In the genomic region with DNA sequence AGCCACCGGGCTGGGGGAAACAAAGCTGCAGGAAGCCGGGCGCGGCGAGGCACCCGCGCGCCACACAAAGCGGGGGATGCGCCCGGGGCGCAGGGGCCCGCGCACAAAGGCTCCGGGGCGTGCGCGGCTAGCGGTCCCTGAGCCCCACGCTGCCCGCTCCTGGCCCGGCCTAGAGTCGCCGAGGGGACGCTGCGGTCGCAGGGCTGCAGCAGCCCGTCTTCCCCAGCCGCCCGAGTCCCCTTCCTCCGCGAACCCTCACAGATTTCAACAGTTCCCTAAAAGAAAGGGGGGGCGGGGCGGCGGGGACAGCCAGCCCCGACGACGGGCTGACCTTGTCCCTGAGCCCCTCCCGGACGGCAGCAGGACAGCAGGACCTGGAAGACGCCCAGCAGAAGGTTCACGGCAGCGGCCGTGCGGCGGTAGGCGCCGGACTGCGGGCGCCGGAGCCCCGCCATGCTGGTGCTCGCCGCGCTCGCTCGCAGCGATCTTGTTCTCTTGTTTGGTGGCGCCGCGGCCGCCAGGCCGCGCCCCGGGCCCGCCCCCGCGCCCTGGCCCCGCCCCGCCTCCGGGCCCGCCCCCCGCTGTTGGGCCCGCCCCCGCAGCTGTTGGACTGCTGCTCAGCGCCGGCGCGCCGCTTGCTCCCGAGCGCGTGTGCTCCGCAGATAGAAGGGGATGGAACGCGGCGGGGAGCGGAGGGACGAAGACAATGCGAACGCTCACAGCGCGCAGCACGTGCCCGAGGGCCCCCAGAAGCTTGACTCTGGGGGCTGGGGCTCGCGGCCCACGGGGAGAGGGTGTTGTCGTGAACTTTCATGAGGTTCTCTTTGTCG, we compare ENCODE assay signal across 8 mouse cellular contexts. TPM values are rescaled to one million over a fixed set of nuclear protein-coding genes. Genes with fewer than 3 reads are reported as not detected.
A peak's percentile ranks its signal among the peaks of the same experiment; 100 is the strongest.
DNase-seq lines count a peak whose midpoint lies in the region; ATAC-seq lines count a peak whose summit lies in the region.

A gene (minus strand): TSS at position 530 of the 830 bp plus-strand sequence.

- H3K27me3 ChIP-seq in hindbrain, embryonic 14.5 days (ENCODE audit: control insufficient read depth, insufficient read depth, low read length), result no peaks in the 10 kb centered on the region

- WGBS in hindbrain, embryonic 14.5 days, result 0% methylated on average over 90 of the region's 100 CpGs

- H3K4me1 ChIP-seq in hindbrain, embryonic 14.5 days (replicated peaks; ENCODE audit: control insufficient read depth, insufficient read depth, low read length), result peaks cover 42% of the 10 kb centered on the region

- H3K4me3 ChIP-seq in hindbrain, embryonic 14.5 days (replicated peaks; ENCODE audit: low read length), result peak within 1 kb of the TSS; percentile 93

- H3K4me2 ChIP-seq in hindbrain, embryonic 14.5 days (replicated peaks), result peak within 1 kb of the TSS; percentile 99

- no peaks in the 10 kb centered on the region; the same call in 1 of the 2 replicates for H3K36me3 ChIP-seq in hindbrain, embryonic 14.5 days (replicated peaks; ENCODE audit: control insufficient read depth, insufficient read depth)

- DNase-seq in WW6 (ENCODE audit: low read depth, low spot score), result peak; percentile 68
- DNase-seq in cerebellum, postnatal 25 days, result peak; percentile 86 to 94
- DNase-seq in frontal cortex, postnatal 36 days (ENCODE audit: low spot score in 2 of 2), result peak; percentile 50 to 63
- peak; percentile 86 for DNase-seq in hindbrain, embryonic 14.5 days (ENCODE audit: low spot score)
- DNase-seq in left cerebral cortex, adult 18-20 months (ENCODE audit: low spot score in 2 of 2), result peak; percentile 61 to 77
- DNase-seq in lung, postnatal 4 days, result peak; percentile 82 to 90
- DNase-seq in retina, postnatal 7 days (ENCODE audit: low read depth, low spot score), result peak; percentile 83
- peak; percentile 65 for DNase-seq in urinary bladder, postnatal 25 days (ENCODE audit: low spot score)

- peak within 1 kb of the TSS; percentile 98 for H3K9ac ChIP-seq in hindbrain, embryonic 14.5 days

- H3K9me3 ChIP-seq in hindbrain, embryonic 14.5 days (ENCODE audit: control insufficient read depth, low read length), result no peaks in the 10 kb centered on the region

- peak within 1 kb of the TSS; percentile 96 for H3K27ac ChIP-seq in hindbrain, embryonic 14.5 days

- ATAC-seq in hindbrain, embryonic 14.5 days (ENCODE audit: low FRiP score), result peak; percentile 93

RNA-seq across cellular contexts. Expression of the gene that starts here (rescaled TPM):
- polyA plus RNA-seq in hindbrain, embryonic 14.5 days (2014; fragmentation: Nextera tagmentation; extraction: Ambion mirVana), result 51.2 and 57.5 TPM in 2 replicates
- total RNA-seq in left cerebral cortex, adult 18-20 months (2021), result 10 to 100 TPM; 18.2 to 18.6 TPM

Comparison
In these comparisons a context has a peak if more than half of its experiments do, and no peak if none do; other contexts are left out.
1. Peak in every context shown above with its lines: DNase-seq, ATAC-seq, H3K4me3 ChIP-seq and H3K27ac ChIP-seq.